Mouse (Mus musculus) kidney, postnatal 36 days (tissue): ENCODE data around the gene Casc3.
"Not testable (repeated sequence)": the region's sequence is repeated elsewhere in the genome, so short reads cannot be mapped to it uniquely, and the experiment has no call there.

Source experiments
- DNase-seq, 2 experiments: peaks; one replicate each; pipeline ENCODE4 v3.0.0; 2021 to 2022; ENCODE audit warnings: mixed read lengths in 2 of 2

The Casc3 gene

DNA sequence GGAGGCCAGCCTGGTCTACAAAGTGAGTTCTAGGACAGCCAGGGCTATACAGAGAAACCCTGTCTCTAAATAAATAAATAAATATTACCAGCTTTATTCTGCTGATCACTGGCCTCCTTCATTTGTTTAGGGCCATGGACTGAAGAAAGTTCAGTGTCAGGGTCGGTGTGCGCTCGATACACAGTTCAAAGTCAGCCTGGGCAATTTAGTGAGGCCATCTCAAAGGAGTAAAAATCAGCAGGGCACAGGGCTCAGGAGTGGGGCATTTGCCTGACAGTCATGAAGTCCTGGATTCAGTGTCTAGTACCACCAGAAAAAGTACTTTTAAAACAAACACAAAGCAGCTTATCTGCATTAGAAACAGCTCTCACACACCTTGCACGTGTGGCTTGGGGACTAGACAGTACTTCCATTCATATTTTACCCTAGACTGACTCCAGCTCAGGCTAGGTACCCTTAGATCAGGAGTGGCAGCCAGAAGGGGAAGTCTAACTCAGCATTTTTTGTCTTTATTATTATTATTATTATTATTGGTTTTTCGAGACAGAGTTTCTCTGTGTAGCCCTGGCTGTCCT is 14.0 kb upstream of the Casc3 start:
- no peak for DNase-seq

DNA sequence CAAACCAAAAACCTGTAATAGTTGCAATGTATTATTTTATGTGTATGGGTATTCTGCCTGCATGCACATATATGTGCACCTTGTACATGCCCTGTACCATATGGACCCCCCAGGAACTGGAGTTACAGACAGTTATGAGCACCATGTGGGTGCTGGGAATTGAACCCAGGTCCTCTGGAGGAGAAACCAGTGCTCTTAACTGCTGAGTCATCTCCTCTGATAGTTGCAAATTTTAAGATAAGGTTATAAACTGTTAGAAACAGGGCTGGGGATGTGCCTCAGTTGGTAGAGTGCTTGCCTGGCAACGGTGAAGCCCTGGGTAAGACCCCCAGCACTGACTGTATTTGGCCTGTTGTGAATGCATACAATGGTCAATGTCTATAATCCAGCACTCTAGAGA is 13.3 kb upstream of the Casc3 start:
- DNase-seq, result no peak

DNA sequence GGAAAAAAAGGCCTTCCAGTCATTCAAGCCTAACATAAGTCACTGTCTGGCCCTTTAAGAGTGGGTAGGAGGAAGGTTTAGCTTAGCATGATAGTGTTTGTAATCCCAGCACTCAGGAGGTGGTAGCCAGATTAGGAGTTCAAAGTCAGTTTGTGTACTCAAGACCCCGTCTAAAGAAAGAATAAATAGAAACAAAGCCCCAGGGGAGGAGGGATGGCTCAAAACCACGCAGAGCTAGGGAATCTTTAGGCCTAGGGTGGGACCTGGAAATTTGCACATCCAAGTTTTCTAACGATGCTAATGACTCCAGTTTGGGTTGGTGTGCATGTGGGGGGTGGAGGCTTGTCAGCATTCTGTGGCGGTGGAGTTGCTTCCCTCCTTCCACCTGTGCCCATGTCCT is 12.6 kb upstream of the Casc3 start:
- DNase-seq, result no peak

DNA sequence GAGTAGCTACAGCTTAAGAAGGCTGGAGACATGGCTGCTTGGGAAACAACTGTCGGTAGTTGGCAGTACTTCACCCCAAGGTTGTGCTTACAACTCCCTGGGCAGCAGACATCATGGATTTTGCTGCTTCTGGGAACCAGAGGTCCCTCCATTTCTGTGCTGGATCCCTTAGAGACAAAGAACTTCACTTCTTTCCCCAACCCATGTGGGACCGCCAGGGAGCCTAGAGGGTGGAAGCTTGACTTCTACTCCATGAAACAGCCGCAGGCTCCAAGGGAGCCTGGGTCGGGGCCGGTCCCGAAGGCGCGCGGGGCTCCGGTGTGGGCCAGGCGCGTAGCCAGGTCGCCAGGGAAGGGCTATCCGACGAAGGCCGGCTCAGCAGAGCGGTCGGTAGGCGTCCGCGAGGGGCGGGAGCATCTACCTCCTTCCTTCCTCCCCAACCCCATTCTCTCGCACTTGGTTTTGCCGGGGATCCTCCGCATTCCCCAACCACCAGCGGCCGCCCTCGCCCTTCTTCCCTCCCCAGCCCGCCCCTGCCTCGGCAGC is 10.2 kb upstream of the Casc3 start:
- DNase-seq, result peak; percentile 84 to 86

DNA sequence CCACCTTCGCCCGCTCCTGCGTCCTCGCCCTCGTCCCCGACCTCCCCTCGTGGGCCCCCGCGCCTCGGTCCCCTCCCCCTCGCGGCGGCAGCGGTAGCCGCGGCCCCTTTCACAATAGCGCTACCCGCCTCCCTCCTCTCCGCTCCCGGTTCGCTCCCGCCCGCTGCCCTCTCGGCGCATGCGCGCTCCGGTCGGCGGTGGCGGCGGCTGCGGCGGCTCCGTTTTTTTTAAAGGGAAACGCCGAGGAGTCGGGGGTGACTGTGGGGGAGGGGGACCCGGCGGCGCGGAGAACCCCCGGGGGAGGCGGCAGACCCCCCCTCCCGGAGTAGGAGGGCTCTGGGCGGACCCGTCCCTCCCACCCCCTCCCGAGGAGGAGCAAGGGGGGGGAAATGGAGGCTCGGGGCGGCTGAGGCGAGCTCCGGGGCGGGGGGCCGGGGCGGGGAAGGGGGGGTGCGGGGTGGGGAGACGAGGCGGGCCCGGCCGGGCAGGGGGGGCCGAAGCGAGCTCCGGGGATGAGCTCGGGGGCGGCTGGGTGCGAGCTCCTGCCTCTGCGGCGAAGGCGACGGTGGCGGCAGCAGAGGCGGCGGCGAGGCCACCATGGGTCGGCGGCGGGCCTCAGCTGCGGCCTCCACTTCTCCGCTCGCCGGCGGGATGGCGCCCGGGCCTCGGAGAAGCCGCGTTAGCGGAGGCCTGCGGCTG is 9.5 kb upstream of the Casc3 start, which contains the start of gene Msl1:
TSS of gene Msl1 (plus strand) at position 502 of the 699 bp plus-strand sequence.
- DNase-seq, result peak; percentile 90 to 94

DNA sequence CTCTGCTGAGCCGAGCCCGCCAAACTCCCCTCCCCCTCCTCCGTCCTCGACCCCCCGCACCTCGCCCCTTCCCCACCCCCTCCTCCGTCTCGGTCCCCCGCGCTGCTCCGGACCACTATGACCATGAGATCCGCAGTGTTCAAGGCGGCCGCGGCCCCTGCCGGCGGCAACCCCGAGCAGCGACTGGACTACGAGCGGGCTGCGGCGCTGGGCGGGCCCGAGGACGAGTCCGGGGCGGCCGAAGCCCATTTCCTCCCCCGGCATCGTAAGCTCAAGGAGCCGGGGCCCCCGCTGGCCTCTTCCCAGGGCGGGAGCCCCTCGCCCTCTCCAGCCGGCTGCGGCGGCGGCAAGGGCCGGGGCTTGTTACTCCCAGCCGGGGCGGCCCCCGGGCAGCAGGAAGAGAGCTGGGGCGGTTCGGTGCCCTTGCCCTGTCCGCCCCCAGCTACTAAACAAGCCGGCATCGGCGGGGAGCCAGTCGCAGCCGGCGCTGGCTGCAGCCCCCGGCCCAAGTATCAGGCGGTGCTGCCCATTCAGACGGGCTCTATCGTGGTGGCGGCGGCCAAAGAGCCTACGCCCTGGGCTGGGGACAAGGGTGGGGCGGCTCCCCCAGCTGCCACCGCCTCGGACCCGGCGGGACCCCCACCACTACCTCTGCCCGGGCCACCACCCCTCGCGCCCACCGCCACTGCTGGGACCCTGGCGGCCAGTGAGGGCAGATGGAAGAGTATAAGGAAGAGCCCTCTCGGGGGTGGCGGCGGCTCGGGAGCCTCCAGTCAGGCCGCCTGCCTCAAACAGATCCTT is 8.8 kb upstream of the Casc3 start:
- DNase-seq, result peak in 1 of 2 experiments; percentile 74

DNA sequence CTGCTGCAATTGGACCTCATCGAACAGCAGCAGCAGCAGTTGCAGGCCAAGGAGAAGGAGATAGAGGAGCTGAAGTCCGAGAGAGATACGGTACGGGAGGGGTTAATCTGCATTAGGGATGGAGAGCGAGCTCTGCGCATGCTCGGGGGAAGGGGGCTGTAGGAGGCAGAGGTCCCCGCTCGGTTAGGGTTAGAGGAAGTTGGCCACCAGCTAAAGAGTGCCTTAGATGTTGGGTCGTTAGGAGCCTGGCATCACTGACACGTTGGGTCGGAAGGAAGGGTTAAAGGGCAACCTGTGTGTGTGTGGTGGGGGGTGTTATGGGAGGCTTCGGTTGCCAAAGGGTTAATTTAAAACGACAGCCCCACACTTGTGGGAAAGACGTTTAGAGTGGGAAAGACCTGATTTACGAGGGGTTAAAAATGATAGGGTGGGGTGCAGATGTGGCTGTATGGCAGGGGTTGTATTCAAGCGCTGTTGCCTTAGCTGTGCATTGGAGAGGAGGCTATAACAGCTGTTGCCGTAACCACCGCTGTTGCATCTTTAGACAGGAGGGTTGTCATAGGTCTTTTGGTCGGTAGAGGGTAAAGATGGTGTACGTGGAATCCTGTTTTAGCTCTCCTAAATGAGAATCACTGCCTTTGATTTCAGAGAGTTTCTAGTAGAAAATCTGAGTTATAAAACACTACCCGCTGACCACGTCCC is 8.0 kb upstream of the Casc3 start:
- DNase-seq, result peak in 1 of 2 experiments; percentile 75

DNA sequence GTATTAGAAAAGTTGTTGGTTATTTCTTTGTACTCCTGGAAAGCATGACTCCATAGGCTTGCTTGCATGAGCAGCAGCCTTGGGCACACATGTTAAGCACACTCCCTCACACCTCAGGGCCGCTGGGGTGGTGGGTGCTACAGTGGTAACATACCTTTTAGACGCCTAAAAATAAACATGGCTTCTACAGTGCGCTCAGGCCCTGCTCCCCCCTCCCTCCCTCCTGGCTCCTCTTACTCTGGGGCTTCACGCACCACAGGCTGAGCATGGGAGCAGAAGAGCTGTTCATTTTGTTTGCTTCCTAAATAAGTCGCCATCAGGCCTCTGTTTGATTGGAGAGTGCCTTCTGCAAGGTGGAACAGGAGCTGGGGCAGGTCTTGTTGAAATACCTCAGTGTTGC is 7.4 kb upstream of the Casc3 start:
- peak in 1 of 2 experiments; percentile 37 for DNase-seq

DNA sequence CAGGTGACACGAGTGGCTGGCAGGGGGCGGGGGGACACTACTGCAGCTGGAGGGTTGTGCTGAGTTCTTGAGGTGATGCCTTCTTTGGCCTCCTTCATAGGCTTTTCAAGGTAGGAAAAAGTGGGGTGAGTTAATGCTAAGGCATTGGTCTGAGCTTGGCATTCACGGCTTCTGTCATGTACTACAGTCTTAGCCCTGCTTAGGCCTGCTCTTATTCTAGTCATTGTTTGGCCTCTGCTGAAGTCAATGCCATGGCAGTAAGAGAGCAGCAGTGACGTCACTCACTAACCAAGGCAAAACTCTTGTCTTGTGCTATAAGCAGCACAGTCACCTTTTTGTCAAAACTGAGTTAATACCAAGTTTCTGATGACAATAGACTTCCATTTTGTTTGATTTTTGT is 6.8 kb upstream of the Casc3 start:
- no peak for DNase-seq

DNA sequence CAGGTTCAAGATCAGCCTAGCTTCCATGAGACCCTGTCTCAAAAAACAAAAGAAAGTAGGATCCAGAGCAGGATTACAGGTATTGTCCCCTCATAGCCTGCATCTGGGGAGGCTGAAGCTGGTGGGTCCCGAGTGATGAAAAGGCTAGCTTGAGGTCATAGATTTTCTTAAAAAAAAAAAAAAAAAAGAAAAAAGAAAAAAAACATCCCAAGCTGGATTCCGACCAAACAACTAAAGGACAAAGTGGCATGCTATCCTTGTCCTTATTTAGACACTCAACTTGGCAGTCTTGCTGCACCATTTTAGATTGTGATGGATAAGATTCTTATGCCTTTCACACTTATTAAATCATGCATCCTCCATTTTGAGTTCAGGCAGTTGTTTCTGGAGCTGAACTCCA is 3.7 kb downstream of the Casc3 start:
- DNase-seq, result no peak

DNA sequence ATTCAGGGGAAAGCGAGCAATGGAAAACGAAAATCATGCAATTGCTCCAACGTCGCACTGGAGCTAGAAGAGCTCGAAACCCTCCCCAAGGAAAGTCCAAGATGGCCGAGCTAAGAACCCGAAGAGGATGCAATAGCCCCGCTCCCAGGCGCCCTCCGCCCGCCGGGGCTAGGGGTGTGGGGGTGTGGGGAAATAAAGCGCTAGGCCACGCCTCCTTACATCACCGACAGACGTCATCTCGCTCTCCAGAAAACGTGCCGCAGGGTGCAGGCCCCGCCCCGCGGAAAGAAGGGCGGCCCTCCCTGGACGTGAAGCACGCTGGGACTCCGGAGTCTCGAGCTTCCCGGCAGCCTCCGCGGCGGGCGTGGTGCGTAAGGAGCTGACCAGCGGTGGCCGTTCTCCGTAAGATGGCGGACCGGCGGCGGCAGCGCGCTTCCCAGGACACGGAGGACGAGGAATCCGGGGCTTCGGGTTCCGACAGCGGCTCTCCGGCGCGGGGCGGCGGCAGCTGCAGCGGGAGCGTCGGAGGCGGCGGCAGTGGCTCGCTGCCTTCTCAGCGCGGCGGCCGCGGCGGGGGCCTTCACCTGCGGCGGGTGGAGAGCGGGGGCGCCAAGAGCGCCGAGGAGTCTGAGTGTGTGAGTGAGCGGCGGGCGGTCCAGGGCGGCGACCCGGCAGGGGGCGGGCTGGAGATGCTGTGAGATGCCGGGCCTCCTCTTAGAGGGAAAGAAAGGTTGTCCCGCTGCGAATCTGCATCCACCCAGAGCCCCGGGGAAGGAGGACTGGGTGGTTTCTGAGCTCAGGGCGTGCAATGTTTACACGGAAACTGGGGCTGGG is 5.0 kb downstream of the Casc3 start:
- peak; percentile 99 to 100 for DNase-seq

DNA sequence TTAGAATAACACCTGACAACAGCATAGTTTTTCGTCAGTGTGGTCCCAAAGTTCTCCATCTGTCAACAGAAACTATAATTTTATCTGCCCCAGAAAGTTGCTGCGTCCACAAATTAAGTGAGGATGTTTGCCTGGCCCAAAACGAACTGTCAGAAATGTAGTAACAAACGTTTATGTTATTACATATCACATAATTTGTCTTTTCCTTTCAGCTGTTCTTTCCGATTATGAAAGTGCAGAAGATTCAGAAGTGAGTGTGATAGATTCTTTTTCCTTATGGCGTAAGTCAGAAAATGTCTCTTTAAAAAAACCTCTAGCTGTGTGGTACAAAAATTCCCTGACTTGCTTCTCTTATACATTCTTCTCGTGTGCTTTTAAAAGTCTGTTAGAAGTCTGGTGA is 6.0 kb downstream of the Casc3 start:
- no peak for DNase-seq

DNA sequence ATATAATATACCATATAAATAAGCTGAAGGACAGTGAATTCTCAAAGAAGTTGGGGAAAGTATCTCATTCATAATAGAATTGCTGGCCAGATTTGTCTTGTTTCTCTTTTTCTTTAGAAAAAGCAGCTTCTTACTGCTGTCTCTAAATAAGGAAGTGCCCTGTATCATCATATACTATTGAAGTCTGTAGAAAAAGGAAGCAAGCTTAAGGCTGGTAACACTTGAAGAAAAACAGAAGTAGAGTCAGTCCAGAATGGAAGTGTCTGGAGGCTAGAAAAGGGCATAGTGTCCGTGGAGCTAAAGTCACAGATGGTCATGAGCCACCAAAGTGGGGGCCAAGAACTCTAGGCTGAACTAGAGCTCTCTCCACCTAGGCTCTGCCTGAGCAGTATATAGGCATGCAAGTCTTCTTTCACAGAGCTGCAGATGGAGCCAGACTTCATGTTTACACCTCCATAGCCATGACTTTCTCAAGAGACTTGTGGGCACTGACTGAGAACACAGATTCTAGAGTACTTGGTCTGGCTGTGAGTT is 12.1 kb downstream of the Casc3 start:
- no peak for DNase-seq

DNA sequence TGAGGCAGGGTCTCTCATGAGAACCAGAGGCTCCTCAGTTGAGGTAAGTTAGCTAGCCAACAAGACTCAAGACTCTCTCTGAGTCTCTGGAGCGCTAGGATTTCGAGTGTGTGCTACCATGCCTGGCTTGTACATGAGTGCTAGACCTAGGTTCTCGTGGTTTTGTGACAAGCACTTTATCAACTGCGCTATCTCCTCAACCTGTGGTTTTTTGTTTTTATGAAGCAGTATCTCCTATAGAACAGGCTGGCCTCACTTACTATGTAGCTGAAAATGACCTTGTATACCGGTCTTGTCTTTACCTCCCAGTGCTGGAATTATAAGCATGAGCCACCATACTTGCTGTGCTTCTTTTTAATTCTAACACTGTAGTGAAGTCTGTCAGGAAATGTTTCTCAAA is 16.3 kb downstream of the Casc3 start:
- DNase-seq, result no peak

DNA sequence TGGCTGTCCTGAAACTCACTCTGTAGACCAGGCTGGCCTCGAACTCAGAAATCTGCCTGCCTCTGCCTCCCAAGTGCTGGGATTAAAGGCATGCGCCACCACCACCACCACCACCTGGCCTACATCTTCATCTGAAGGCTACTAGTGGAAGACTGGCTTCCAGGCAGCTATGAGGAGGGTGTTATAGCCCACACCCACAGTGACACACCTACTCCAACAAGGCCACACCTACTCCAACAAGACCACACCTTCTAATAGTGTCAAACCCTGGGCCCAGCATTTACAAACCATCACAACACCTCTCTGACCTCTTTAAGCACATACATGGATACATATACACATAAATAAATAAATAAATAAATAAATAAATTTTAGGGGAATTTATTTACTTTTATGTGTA is 21.4 kb downstream of the Casc3 start:
- not testable (repeated sequence) for DNase-seq

DNA sequence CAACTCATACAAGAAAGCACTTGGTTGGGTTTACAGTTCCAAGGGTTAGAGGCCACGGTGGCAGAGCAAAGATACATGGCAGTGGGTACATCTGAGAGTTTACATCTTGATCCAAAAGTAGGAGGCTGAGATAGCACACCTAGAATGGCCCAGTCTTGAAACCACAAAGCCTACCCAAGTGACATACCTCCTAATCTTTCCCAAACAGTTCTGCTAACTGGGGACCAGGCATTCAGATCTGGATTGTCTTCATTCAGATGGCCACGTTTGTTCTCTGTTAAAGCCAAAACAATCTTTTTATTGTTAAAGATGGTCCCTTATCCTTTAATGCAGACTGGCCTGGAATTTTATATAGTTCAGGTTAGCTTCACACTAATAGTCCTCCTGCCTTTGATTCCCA is 23.2 kb downstream of the Casc3 start:
- DNase-seq, result no peak

DNA sequence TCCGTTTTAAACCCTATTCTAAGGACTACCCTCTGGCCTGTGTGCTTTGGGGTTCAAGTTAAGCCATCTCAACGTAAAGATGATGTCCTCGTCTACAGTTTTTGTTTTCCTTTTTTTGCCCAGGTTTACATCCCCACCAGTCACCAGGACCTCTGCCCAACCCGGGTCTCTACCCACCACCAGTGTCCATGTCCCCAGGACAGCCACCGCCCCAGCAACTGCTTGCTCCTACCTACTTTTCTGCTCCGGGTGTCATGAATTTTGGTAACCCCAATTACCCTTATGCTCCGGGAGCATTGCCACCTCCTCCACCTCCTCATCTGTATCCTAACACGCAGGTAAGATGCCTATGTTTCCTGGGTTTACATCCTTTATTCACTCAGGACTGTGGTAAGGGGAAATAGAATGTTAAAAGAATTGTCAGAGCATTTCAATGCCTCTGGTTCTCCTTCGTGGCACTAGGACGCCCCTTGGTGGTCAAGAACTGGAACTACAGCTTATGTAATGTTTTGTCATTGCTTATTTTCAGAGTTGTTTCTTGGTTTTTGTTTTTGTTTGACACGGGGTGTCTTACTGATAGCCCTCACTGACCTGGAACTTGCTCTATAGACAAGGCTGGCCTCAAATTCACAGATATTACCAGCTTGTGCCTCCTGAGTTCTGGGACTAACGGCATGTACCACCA is 24.5 kb downstream of the Casc3 start:
- peak; percentile 31 to 71 for DNase-seq

DNA sequence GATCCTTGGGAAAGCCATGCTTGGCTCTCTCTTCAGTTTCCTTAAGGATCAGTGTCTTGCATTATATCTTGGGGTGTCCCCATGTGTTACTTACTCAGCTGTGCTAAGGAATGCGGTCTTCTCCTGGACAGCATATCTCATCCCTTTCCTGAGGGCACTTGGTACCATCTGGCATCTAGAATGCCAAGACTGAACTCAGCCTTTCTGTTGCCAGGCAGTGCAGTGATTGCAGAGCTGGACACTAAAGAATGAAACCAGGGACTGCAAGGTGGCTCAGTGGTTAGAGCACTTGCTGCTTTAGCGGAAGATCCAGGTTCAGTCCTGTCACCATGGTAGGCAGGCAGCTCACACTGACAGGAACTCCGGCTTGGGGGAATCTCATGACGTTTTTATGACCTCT is 25.2 kb downstream of the Casc3 start:
- DNase-seq, result no peak

DNA sequence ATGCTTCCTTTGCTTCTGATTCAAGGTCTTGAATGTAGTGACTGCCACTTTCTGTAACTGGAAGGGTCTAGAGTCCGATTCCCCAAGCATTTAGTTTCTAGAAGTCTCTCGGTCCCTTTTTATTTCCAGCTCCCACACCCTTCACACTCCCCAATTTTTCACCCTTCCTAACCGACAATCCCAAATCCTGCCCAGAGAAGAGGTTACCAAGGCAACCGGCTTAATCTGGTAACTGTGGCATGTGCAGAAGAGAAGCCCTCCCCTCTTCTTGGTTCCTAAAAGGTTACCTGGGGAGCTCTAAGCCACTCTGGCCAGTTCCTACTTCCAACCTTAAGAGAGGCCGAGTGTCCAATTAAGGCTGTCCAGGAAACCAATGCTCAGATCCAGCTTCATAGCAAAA is 30.6 kb downstream of the Casc3 start:
- DNase-seq, result no peak

DNA sequence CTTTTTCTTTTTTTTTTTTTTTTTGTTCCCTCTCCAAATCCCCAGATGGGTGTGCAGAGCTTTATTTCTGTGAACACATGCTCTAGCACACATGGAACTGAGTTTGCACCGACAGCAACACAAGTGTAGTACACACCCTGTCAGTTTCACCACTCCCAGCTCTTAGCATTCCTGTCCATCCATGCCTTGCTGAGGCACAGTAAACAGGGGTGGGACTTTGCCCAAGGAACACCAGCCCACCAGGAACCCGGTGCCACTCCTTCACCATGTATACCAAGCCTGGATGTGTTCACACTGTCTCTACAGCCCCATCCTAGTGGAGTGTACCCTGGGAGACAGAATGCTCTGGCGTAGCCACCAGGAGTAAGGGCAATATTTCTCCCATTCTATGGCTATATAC is 31.0 kb downstream of the Casc3 start:
- no peak for DNase-seq

DNA sequence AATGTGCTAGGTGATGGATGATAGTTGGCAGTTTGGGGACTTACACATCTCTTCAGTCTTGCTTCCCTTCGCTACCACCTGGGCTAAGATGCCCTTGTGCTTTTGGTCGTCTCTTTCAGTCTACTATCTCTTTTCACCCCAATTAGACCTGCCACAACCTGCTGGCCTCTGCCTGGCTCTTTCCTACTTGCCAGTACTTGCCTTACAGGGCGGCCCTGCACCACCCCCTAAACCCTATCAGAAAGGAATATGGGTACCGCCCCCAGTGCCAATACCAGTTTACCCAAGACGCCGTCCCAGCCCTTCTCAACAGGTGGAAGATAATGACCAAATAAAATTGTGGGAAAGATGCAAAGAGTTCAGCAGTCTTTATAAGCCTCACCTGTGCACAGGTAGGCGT is 31.4 kb downstream of the Casc3 start:
- no peak for DNase-seq
